Mouse (Mus musculus) bone marrow macrophage, adult 2 months (primary cell): Measurements from ENCODE around the gene Fdx1l.

Experiments
- CTCF ChIP-seq: IDR thresholded peaks from 2 replicates; pipeline ENCODE4 v1.5.1; 2012; ENCODE audit warnings: low read depth, mild to moderate bottlenecking, low read length, moderate library complexity
- POLR2A ChIP-seq: IDR thresholded peaks from 2 replicates; pipeline ENCODE4 v1.6.1; 2012; ENCODE audit warnings: mild to moderate bottlenecking, low read depth, low read length, borderline replicate concordance

DNA sequence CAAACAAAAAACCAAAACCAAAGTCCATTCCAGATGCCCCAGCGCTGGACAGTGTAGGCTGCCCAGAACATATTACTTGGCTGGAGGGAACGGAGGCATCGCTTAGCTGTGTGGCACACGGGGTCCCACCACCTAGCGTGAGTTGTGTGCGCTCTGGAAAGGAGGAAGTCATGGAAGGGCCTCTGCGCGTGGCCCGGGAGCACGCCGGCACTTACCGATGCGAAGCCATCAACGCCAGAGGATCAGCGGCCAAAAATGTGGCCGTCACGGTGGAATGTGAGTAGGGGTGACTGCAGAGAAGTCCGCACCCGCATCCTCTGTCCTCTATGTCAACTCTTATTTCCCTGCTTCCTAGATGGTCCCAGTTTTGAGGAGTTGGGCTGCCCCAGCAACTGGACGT lies 37.3 kb downstream of the Fdx1l start:
- no peak for TF ChIP-seq CTCF
- TF ChIP-seq POLR2A = no peak
